Mouse (Mus musculus) cortical plate, adult 2 months (tissue): ENCODE data around the gene Lpgat1.

Experiments
- CTCF ChIP-seq: fragments of 200-500 bp; IDR thresholded peaks from 2 replicates; pipeline ENCODE4 v1.5.1; 2011; ENCODE audit warnings: mild to moderate bottlenecking, control low read depth, low read length; ENCODE audit not compliant: insufficient read depth; ENCODE audit errors: extremely low read depth
- POLR2A ChIP-seq: fragments of 200-500 bp; IDR thresholded peaks from 2 replicates; pipeline ENCODE4 v1.6.1; 2011; ENCODE audit warnings: mild to moderate bottlenecking, low read length, control low read depth; ENCODE audit not compliant: insufficient read depth; ENCODE audit errors: extremely low read depth

- TF ChIP-seq CTCF, result no peak
- no peak for TF ChIP-seq POLR2A
These were observed 87.1 kb downstream of the Lpgat1 start for GRCm38 (mm10) chr1:191804747-191805146.
